Mouse (Mus musculus): ENCODE data around the gene Ppfibp2. TPM values are rescaled to one million over a fixed set of nuclear protein-coding genes. Genes with fewer than 3 reads are reported as not detected.

Ppfibp2 gene
- polyA plus RNA-seq, 1 experiment: 0.01 TPM

DNA sequence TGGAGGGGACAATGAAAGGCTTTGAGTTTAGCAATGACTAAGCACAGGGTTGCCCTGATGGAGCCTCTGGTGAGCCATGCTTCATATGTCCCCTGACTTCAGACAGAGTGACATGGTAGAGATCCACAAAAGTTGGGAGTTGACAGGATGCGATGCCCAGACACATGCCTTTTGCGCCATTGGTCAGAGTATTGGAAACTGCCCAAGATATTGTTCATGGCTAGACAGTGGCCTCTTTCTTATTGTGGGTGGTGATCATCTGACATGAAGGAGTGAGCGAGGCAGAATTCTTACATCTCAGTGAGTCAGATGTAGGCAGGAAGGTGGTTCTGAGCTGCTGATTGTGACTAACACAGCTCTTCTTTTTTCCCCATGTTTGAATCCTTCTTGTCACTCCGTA lies 127.5 kb downstream of the Ppfibp2 start:
- no peak overlapping the region for H3K4me3 ChIP-seq (ENCODE audit: insufficient read depth, poor library complexity, severe bottlenecking)
- no peaks in the 10 kb centered on the region for H3K79me3 ChIP-seq (ENCODE audit: low read depth)
- H3K27me3 ChIP-seq (ENCODE audit: control insufficient read depth, insufficient read depth, insufficient read length): no peaks in the 10 kb centered on the region
- H3K79me2 ChIP-seq (ENCODE audit: control insufficient read depth, insufficient read depth): no peaks in the 10 kb centered on the region
- no peaks in the 10 kb centered on the region for H3K36me3 ChIP-seq (ENCODE audit: control insufficient read depth, insufficient read depth)
- no peak for TF ChIP-seq CTCF (IDR thresholded peaks at IDR 0.05; ENCODE audit: control insufficient read depth, insufficient read depth, insufficient read length)
- no peak for TF ChIP-seq MYOG (IDR thresholded peaks at IDR 0.05; ENCODE audit: control insufficient read depth, extremely low read depth, insufficient read length)
- TF ChIP-seq FOSL1 (IDR thresholded peaks at IDR 0.05; ENCODE audit: insufficient read depth, low read length, poor library complexity, severe bottlenecking): no peak
- TF ChIP-seq USF1 (IDR thresholded peaks at IDR 0.05; ENCODE audit: low read depth): no peak
- no peak for TF ChIP-seq MAX (IDR thresholded peaks at IDR 0.05)
- TF ChIP-seq CEBPB (IDR thresholded peaks at IDR 0.05; ENCODE audit: low read depth): no peak
- no peak for TF ChIP-seq MYOD1 (IDR thresholded peaks at IDR 0.05; ENCODE audit: control insufficient read depth, insufficient read length, low read depth)
- H3ac ChIP-seq (ENCODE audit: control insufficient read depth, insufficient read length, low read depth): no peak overlapping the region

DNA sequence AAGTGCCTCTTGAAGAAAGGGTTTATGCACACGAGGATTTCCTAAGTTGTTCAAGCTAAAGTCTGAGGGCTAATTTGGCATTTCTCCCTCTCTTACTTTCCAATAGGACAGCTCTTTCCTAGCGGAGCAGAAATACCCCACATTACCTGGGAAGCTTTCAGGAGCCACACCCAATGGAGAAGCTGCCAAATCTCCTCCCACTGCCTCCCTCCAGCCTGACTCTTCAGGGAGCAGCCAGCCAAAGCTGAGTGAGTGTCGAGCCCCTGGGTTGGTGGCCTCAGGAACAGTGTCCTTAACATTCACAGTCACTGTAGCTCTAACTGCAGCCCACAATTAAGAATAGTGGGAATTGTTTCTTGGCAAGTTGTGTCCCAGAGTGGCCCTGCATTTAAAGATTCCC lies 132.5 kb downstream of the Ppfibp2 start:
- Histone ChIP-seq H3ac (ENCODE audit: control insufficient read depth, insufficient read length, low read depth) (no peak overlapping the region), H3K27me3 (ENCODE audit: control insufficient read depth, insufficient read depth, insufficient read length) (no peaks in the 10 kb centered on the region), H3K4me3 (ENCODE audit: insufficient read depth, poor library complexity, severe bottlenecking) (no peak overlapping the region), H3K36me3 (ENCODE audit: control insufficient read depth, insufficient read depth) (no peaks in the 10 kb centered on the region), H3K79me3 (ENCODE audit: low read depth) (no peaks in the 10 kb centered on the region), H3K79me2 (ENCODE audit: control insufficient read depth, insufficient read depth) (no peaks in the 10 kb centered on the region)
- TF ChIP-seq MAX (IDR thresholded peaks at IDR 0.05): no peak
- no peak for TF ChIP-seq FOSL1 (IDR thresholded peaks at IDR 0.05; ENCODE audit: insufficient read depth, low read length, poor library complexity, severe bottlenecking)
- TF ChIP-seq CEBPB (IDR thresholded peaks at IDR 0.05; ENCODE audit: low read depth): no peak
- no peak for TF ChIP-seq USF1 (IDR thresholded peaks at IDR 0.05; ENCODE audit: low read depth)

DNA sequence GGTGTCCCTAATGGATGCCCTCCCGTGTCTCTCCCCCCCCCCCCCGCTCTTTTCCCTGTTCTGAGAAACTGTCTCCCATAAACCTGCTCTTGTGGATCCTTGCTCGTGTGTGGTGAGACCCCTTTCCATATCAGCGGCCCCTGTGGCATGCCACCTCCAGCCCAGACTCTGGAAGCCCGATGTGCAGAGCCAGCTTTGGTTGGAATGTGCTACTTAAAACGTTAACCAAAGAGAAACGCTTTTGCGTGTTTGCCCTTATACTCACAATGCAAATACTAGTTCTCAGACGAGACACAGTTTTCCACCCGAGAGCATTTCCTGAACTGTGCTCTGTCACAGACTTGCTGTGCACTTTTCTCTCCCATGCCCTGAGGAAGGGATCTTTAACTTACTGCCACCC lies 135.6 kb downstream of the Ppfibp2 start:
- Histone ChIP-seq H3K4me3 (ENCODE audit: insufficient read depth, poor library complexity, severe bottlenecking) (no peak overlapping the region), H3K79me2 (ENCODE audit: control insufficient read depth, insufficient read depth) (no peaks in the 10 kb centered on the region), H3ac (ENCODE audit: control insufficient read depth, insufficient read length, low read depth) (no peak overlapping the region), H3K79me3 (ENCODE audit: low read depth) (no peaks in the 10 kb centered on the region), H3K36me3 (ENCODE audit: control insufficient read depth, insufficient read depth) (no peaks in the 10 kb centered on the region), H3K27me3 (ENCODE audit: control insufficient read depth, insufficient read depth, insufficient read length) (no peaks in the 10 kb centered on the region)
- TF ChIP-seq FOSL1 (IDR thresholded peaks at IDR 0.05; ENCODE audit: insufficient read depth, low read length, poor library complexity, severe bottlenecking) (no peak), MYOG (IDR thresholded peaks at IDR 0.05; ENCODE audit: control insufficient read depth, extremely low read depth, insufficient read length) (no peak), MAX (IDR thresholded peaks at IDR 0.05) (no peak), CTCF (IDR thresholded peaks at IDR 0.05; ENCODE audit: control insufficient read depth, insufficient read depth, insufficient read length) (no peak), MYOD1 (IDR thresholded peaks at IDR 0.05; ENCODE audit: control insufficient read depth, insufficient read length, low read depth) (no peak)

DNA sequence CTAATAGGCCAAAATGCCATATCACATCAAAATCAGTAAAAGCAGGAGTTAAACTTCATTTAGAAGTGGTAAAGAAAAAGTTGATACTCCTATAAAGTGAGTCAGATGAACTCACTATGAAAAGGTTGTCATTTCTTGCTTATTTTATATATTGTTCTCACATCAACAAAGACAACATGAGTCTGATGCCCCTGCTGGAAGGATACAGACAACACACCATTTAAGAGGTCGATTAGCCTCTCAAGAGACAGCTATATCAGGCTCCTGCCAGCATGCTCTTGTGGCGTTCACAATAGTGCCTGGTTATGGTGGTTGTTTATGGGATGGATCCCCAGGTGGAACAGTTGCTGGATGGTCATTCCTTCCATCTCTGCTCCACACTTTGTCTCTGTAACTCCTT lies 138.2 kb downstream of the Ppfibp2 start:
- Histone ChIP-seq H3K36me3 (ENCODE audit: control insufficient read depth, insufficient read depth) (no peaks in the 10 kb centered on the region), H3K4me3 (ENCODE audit: insufficient read depth, poor library complexity, severe bottlenecking) (no peak overlapping the region), H3K79me3 (ENCODE audit: low read depth) (no peaks in the 10 kb centered on the region), H3K79me2 (ENCODE audit: control insufficient read depth, insufficient read depth) (no peaks in the 10 kb centered on the region), H3ac (ENCODE audit: control insufficient read depth, insufficient read length, low read depth) (no peak overlapping the region), H3K27me3 (ENCODE audit: control insufficient read depth, insufficient read depth, insufficient read length) (no peaks in the 10 kb centered on the region)
- TF ChIP-seq FOSL1 (IDR thresholded peaks at IDR 0.05; ENCODE audit: insufficient read depth, low read length, poor library complexity, severe bottlenecking): no peak
- no peak for TF ChIP-seq CEBPB (IDR thresholded peaks at IDR 0.05; ENCODE audit: low read depth)
- no peak for TF ChIP-seq MYOG (IDR thresholded peaks at IDR 0.05; ENCODE audit: control insufficient read depth, extremely low read depth, insufficient read length)
- TF ChIP-seq MYOD1 (IDR thresholded peaks at IDR 0.05; ENCODE audit: control insufficient read depth, insufficient read length, low read depth): no peak
- TF ChIP-seq USF1 (IDR thresholded peaks at IDR 0.05; ENCODE audit: low read depth): no peak
- TF ChIP-seq CTCF (IDR thresholded peaks at IDR 0.05; ENCODE audit: control insufficient read depth, insufficient read depth, insufficient read length): no peak
- no peak for TF ChIP-seq MAX (IDR thresholded peaks at IDR 0.05)

DNA sequence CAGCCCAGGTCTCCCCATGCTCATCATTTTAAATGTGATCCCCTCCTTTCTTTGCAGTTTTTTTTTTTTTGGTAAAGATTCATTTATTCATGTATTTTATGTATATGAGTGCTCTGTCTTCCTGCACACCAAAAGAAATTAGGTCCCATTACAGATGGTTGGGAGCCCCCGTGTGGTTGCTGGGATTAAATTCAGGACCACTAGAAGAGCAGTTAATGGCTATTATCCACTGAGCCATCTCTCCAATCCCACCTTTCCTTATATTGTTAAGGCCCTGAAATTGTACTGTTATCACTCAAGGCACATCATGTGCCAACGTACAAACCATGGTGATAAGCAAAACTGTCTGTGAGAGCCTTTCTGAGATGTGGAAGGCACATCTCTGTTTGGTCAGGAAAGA lies 143.7 kb downstream of the Ppfibp2 start:
- Histone ChIP-seq H3K79me2 (ENCODE audit: control insufficient read depth, insufficient read depth) (no peaks in the 10 kb centered on the region), H3ac (ENCODE audit: control insufficient read depth, insufficient read length, low read depth) (no peak overlapping the region), H3K36me3 (ENCODE audit: control insufficient read depth, insufficient read depth) (no peaks in the 10 kb centered on the region), H3K4me3 (ENCODE audit: insufficient read depth, poor library complexity, severe bottlenecking) (no peak overlapping the region), H3K79me3 (ENCODE audit: low read depth) (no peaks in the 10 kb centered on the region), H3K27me3 (ENCODE audit: control insufficient read depth, insufficient read depth, insufficient read length) (no peaks in the 10 kb centered on the region)
- no peak for TF ChIP-seq USF1 (IDR thresholded peaks at IDR 0.05; ENCODE audit: low read depth)
- no peak for TF ChIP-seq MAX (IDR thresholded peaks at IDR 0.05)
- no peak for TF ChIP-seq FOSL1 (IDR thresholded peaks at IDR 0.05; ENCODE audit: insufficient read depth, low read length, poor library complexity, severe bottlenecking)
- no peak for TF ChIP-seq CTCF (IDR thresholded peaks at IDR 0.05; ENCODE audit: control insufficient read depth, insufficient read depth, insufficient read length)
- no peak for TF ChIP-seq MYOG (IDR thresholded peaks at IDR 0.05; ENCODE audit: control insufficient read depth, extremely low read depth, insufficient read length)
- TF ChIP-seq CEBPB (IDR thresholded peaks at IDR 0.05; ENCODE audit: low read depth): no peak
- no peak for TF ChIP-seq MYOD1 (IDR thresholded peaks at IDR 0.05; ENCODE audit: control insufficient read depth, insufficient read length, low read depth)

DNA sequence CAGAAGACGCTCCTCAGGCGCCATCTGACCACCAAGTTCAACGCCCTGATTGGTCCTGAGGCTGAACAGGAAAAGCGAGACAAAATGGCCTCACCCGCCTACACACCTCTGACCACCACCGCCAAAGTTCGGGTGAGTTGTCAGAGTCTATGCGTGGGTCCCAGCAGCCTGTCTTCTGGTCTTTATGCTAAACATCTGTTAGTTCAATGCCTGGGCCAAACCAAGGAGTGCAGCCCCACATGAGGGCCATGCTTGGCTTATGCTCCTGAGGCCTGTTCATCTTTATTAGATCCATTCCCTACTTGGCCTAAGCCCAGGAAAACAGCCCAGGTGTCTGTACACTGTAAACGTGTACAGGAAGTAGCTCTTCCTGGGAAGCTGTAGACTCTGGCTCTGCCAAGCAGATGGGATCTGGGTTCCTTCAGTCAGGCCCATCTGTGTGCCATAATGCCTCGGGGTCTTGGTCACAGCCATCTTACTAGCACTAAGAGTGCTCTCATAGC lies 148.0 kb downstream of the Ppfibp2 start:
- no peak overlapping the region for H3K4me3 ChIP-seq (ENCODE audit: insufficient read depth, poor library complexity, severe bottlenecking)
- no peak for TF ChIP-seq MYOD1 (IDR thresholded peaks at IDR 0.05; ENCODE audit: control insufficient read depth, insufficient read length, low read depth)
- no peak for TF ChIP-seq CEBPB (IDR thresholded peaks at IDR 0.05; ENCODE audit: low read depth)
- no peaks in the 10 kb centered on the region for H3K79me2 ChIP-seq (ENCODE audit: control insufficient read depth, insufficient read depth)
- no peaks in the 10 kb centered on the region for H3K36me3 ChIP-seq (ENCODE audit: control insufficient read depth, insufficient read depth)
- no peak overlapping the region for H3ac ChIP-seq (ENCODE audit: control insufficient read depth, insufficient read length, low read depth)
- no peaks in the 10 kb centered on the region for H3K27me3 ChIP-seq (ENCODE audit: control insufficient read depth, insufficient read depth, insufficient read length)
- H3K79me3 ChIP-seq (ENCODE audit: low read depth): no peaks in the 10 kb centered on the region
